Mouse (Mus musculus) cerebellum, adult 2 months (tissue): ENCODE measurements at regions not wholly inside any gene's neighbourhood (a gene's known extent, or its start where the extent isn't known, plus 50 kb on each side); places are given as distances from the start of the nearest gene placed in this dataset.

Source experiments
- CTCF ChIP-seq: fragments of 200-500 bp; IDR thresholded peaks from 2 replicates; pipeline ENCODE4 v1.5.1; 2011; ENCODE audit warnings: low read depth, mild to moderate bottlenecking, control low read depth, low read length, moderate library complexity, borderline replicate concordance; ENCODE audit not compliant: insufficient read depth
- POLR2A ChIP-seq: fragments of 200-500 bp; IDR thresholded peaks from 2 replicates; pipeline ENCODE4 v1.6.1; 2011; ENCODE audit warnings: low read length, control low read depth, borderline replicate concordance; ENCODE audit not compliant: insufficient read depth

DNA sequence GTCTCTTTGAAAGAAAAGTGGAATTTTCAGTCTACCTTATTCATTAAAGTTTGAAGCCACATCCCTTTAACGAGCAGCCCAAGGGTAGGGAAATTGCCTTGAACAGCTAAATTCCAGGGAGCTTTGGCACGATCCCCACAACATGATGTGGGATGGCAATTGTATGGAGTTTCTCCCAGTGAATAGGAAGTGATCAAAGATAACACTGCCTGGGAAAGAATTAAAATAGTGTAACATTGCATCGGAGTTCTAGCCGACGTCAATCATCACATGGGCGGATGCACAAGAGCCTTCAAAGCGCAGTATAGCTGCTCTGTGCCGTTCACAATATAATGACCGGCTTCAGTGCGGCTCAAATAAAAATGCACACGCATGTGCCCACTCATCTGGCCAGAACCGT, 161.2 kb downstream of the Tex36 start:
- TF ChIP-seq CTCF (no peak), POLR2A (no peak)
